Mouse (Mus musculus): ENCODE results near the gene Msmo1.

- no peak for TF ChIP-seq EP300 (IDR thresholded peaks at IDR 0.05; ENCODE audit: insufficient read depth, low read depth, low read length)
- TF ChIP-seq CTCF (IDR thresholded peaks at IDR 0.05): no peak
Measured at GRCm38 (mm10) chr8:64707481-64707880, 26.1 kb downstream of the Msmo1 start.

Data from heart, adult 2 months (tissue).